Mouse (Mus musculus): Measurements from ENCODE around the gene Dido1. TPM values are rescaled to one million over a fixed set of nuclear protein-coding genes. Genes with fewer than 3 reads are reported as not detected.
A peak's percentile ranks its signal among the peaks of the same experiment; 100 is the strongest.

Gene Dido1
- polyA plus RNA-seq, 1 experiment from 2014 or later, result 36.0 TPM

GRCm38 (mm10) chr2:180642555-180643260 lies 67.1 kb downstream of the Dido1 start, which contains the start of gene Tcfl5:
Gene Tcfl5, minus strand, starts transcription at chr2:180642708.
- whole genome bisulfite sequencing, result 3% methylated on average over 24 of the region's 56 CpGs
- peak within 1 kb of the TSS; percentile 37 for H3K4me3 ChIP-seq (ENCODE audit: low read depth, low read length)
- DNase-seq (peak; percentile 17), ATAC-seq (ENCODE audit: insufficient read depth) (no peak)
- no peak within 1 kb of the TSS for H3K27ac ChIP-seq (ENCODE audit: low read depth)
- H3K4me2 ChIP-seq, result peak within 1 kb of the TSS; percentile 53
- no peak within 1 kb of the TSS for H3K9ac ChIP-seq
- H3K9me3 ChIP-seq (ENCODE audit: low read depth, low read length), result peaks cover 16% of the 10 kb centered on the region
- no peaks in the 10 kb centered on the region for H3K4me1 ChIP-seq (ENCODE audit: insufficient read depth)
- H3K27me3 ChIP-seq (ENCODE audit: insufficient read depth, low read length), result peaks cover 30% of the 10 kb centered on the region
- H3K36me3 ChIP-seq (ENCODE audit: insufficient read depth), result no peaks in the 10 kb centered on the region
- no peak for TF ChIP-seq CTCF (IDR thresholded peaks at IDR 0.05; ENCODE audit: low read depth)

GRCm38 (mm10) chr2:180641576-180642554 lies 67.9 kb downstream of the Dido1 start:
- Histone ChIP-seq H3K27ac (ENCODE audit: low read depth) (no peak overlapping the region), H3K9me3 (ENCODE audit: low read depth, low read length) (peaks cover 16% of the 10 kb centered on the region), H3K4me2 (peak overlapping the region; percentile 53), H3K4me1 (ENCODE audit: insufficient read depth) (no peaks in the 10 kb centered on the region), H3K36me3 (ENCODE audit: insufficient read depth) (no peaks in the 10 kb centered on the region), H3K27me3 (ENCODE audit: insufficient read depth, low read length) (peaks cover 30% of the 10 kb centered on the region), H3K4me3 (ENCODE audit: low read depth, low read length) (peak overlapping the region; percentile 37), H3K9ac (no peak overlapping the region)
- 2% methylated on average over 99 of the region's 112 CpGs for WGBS
- no peak for TF ChIP-seq CTCF (IDR thresholded peaks at IDR 0.05; ENCODE audit: low read depth)
- peak; percentile 68 for ATAC-seq (ENCODE audit: insufficient read depth)
- peak; percentile 34 for DNase-seq

- no peak overlapping the region for H3K27ac ChIP-seq (ENCODE audit: low read depth)
- ATAC-seq (ENCODE audit: insufficient read depth) (no peak), DNase-seq (no peak)
- TF ChIP-seq CTCF (IDR thresholded peaks at IDR 0.05; ENCODE audit: low read depth), result no peak
- H3K4me2 ChIP-seq, result no peak overlapping the region
- H3K36me3 ChIP-seq (ENCODE audit: insufficient read depth), result no peaks in the 10 kb centered on the region
- no peaks in the 10 kb centered on the region for H3K27me3 ChIP-seq (ENCODE audit: insufficient read depth, low read length)
- no peak overlapping the region for H3K4me3 ChIP-seq (ENCODE audit: low read depth, low read length)
- H3K9ac ChIP-seq, result no peak overlapping the region
- H3K9me3 ChIP-seq (ENCODE audit: low read depth, low read length), result no peaks in the 10 kb centered on the region
- WGBS, result 57% methylated on average over 2 of the region's 2 CpGs
- H3K4me1 ChIP-seq (ENCODE audit: insufficient read depth), result no peaks in the 10 kb centered on the region
Measured at GRCm38 (mm10) chr2:180611882-180612281, 97.9 kb downstream of the Dido1 start.

GRCm38 (mm10) chr2:180610283-180610682 lies 99.5 kb downstream of the Dido1 start:
- Histone ChIP-seq H3K36me3 (ENCODE audit: insufficient read depth) (no peaks in the 10 kb centered on the region), H3K4me2 (no peak overlapping the region), H3K27ac (ENCODE audit: low read depth) (no peak overlapping the region), H3K9ac (no peak overlapping the region), H3K4me1 (ENCODE audit: insufficient read depth) (no peaks in the 10 kb centered on the region), H3K27me3 (ENCODE audit: insufficient read depth, low read length) (no peaks in the 10 kb centered on the region), H3K9me3 (ENCODE audit: low read depth, low read length) (no peaks in the 10 kb centered on the region), H3K4me3 (ENCODE audit: low read depth, low read length) (no peak overlapping the region)
- ATAC-seq (ENCODE audit: insufficient read depth) (no peak), DNase-seq (no peak)
- no peak for TF ChIP-seq CTCF (IDR thresholded peaks at IDR 0.05; ENCODE audit: low read depth)
- WGBS, result 62% methylated on average over 4 of the region's 4 CpGs

Other genes starting within 250 kb of the Dido1 start
- 2.6 and 3.0 TPM in 2 replicates for gene Ntsr1, start 210.0 kb downstream of the Dido1 start, polyA plus RNA-seq (2014; fragmentation: Nextera tagmentation; extraction: Ambion mirVana)
- 34.7 and 39.0 TPM in 2 replicates for gene Mrgbp, start 128.7 kb downstream of the Dido1 start, polyA plus RNA-seq (2014; fragmentation: Nextera tagmentation; extraction: Ambion mirVana)
- 71.6 and 79.2 TPM in 2 replicates for gene Ogfr, start 120.8 kb downstream of the Dido1 start, polyA plus RNA-seq (2014; fragmentation: Nextera tagmentation; extraction: Ambion mirVana)
- 24.2 and 29.0 TPM in 2 replicates for gene Col9a3, start 112.2 kb downstream of the Dido1 start, polyA plus RNA-seq (2014; fragmentation: Nextera tagmentation; extraction: Ambion mirVana)
- 0.14 and 0.17 TPM in 2 replicates for gene Tcfl5, start 67.3 kb downstream of the Dido1 start, polyA plus RNA-seq (2014; fragmentation: Nextera tagmentation; extraction: Ambion mirVana)
- gene Gid8, start 118 bp upstream of the Dido1 start, polyA plus RNA-seq (2014; fragmentation: Nextera tagmentation; extraction: Ambion mirVana), result 58.6 and 59.1 TPM in 2 replicates
- 0.80 and 0.88 TPM in 2 replicates for gene Slc17a9, start 15.3 kb upstream of the Dido1 start, polyA plus RNA-seq (2014; fragmentation: Nextera tagmentation; extraction: Ambion mirVana)
- not detected in 2 replicates for gene Bhlhe23, start 66.9 kb upstream of the Dido1 start, polyA plus RNA-seq (2014; fragmentation: Nextera tagmentation; extraction: Ambion mirVana)
- 69.2 and 70.1 TPM in 2 replicates for gene Ythdf1, start 210.9 kb upstream of the Dido1 start, polyA plus RNA-seq (2014; fragmentation: Nextera tagmentation; extraction: Ambion mirVana)
- 0.20 and 0.51 TPM in 2 replicates for gene Birc7, start 219.0 kb upstream of the Dido1 start, polyA plus RNA-seq (2014; fragmentation: Nextera tagmentation; extraction: Ambion mirVana)
- 123 and 138 TPM in 2 replicates for gene Nkain4, start 244.7 kb upstream of the Dido1 start, polyA plus RNA-seq (2014; fragmentation: Nextera tagmentation; extraction: Ambion mirVana)